Mouse (Mus musculus) layer of hippocampus, postnatal 10 days (tissue): ENCODE measurements around the gene Psmd5. TPM values are rescaled to one million over a fixed set of nuclear protein-coding genes. Genes with fewer than 3 reads are reported as not detected.
"Not testable (repeated sequence)": the region's sequence is repeated elsewhere in the genome, so short reads cannot be mapped to it uniquely, and the experiment has no call there.

Source experiments
- DNase-seq, 2 experiments: peaks; one replicate each; pipeline ENCODE4 v3.0.0; 2021; ENCODE audit warnings: low spot score in 2 of 2
- total RNA-seq, 2 experiments: library from RNA; stranded (reverse); gene quantifications; 2 replicates each; pipeline ENCODE4 v1.2.3; 2021

Psmd5 gene
- total RNA-seq, 2 experiments from 2014 or later = 39.6 to 48.0 TPM

DNA sequence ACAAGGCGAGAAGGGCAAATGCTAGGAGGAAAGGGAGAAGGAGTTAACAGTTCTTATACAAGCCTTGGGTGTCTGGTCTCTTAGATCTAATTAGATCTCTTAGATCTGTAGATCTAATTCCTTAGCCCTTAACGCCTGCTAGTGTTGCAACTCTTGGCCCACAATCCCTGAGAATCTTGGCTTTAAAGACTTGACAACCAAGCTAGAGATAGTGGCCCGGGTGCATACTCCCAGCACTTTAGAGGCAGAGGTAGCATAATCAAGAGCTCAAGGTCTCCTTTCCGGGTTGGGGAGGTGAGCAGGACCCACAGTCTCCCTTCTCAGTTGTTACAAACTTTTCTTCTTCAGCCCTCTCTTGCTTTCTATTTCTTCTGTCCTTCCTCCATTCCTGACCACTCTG, 47.2 kb downstream of the Psmd5 start:
- DNase-seq = no peak

DNA sequence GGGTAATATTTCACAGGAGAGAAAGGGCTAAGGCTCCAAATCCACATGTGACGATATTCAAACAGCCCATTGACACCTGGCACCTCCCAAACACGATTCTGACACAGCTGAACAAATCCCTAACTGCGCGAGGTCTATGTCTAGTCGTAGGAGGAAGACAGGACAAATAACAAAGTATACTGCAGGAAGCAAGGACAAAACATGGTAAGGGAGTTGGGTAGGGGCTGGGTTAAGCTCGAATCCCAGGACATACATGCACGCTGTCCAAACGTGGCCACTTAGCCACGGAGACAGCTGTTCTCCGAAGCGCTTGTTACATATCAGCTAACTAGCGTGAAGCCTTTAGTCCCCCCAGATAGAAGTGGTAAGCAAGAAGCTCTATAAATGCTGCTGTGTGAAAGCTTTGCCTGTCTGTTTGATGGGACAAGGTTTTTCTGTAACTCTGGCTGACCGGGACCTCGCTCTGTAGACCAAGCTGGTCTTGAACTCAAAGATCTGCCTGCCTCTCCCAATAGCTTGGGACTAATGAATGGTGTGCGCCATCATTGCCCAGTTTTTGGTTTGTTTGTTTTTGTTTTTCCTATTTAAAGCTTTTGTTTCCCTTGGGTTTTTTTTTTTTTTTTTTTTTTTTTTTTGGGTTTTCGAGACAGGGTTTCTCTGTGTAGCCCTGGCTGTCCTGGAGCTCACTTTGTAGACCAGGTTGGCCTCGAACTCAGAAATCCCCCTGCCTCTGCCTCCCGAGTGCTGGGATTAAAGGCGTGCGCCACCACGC, 48.1 kb downstream of the Psmd5 start:
- DNase-seq = no peak

DNA sequence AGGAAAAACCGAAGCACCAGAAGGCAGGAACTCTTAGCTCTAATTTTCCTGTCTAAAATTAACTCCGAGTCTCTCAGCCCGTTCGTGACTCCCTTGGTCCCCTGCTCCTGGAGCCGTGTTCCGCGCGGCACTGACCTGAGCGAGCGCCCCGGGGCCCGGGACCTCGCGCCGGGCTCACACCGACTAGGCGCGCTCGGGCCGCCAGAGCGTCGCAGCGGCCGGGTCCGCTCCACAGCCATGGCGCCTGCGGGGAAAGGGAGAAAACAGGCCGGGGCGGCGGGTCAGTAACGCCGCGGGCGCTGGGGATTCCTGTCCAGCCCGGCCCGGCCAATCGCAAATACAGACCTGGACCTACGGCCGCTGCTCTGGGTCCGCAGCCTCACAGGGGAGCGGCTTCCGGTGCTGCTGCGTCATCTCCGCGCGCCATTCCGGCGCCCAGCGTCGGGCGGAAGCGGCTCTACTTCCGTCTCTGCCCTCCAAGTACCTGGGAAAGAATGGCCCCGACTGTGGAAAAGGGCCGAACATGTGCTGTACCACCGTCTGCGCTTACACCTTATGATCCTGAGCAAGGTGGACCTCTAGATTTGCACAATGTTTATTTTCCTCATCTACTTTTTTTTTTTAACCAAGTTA, 48.8 kb downstream of the Psmd5 start, which contains the start of gene Fbxw2:
Gene Fbxw2, minus strand, starts transcription at position 485 of the 633 bp plus-strand sequence.
- peak; percentile 87 to 92 for DNase-seq

- DNase-seq = no peak
Measured at GRCm38 (mm10) chr2:34818492-34818891, 56.3 kb downstream of the Psmd5 start.

- not testable (repeated sequence) for DNase-seq
Measured at GRCm38 (mm10) chr2:34815893-34816292, 58.9 kb downstream of the Psmd5 start.

- no peak for DNase-seq
Measured at GRCm38 (mm10) chr2:34812706-34813105, 62.1 kb downstream of the Psmd5 start.

- DNase-seq = no peak
Measured at GRCm38 (mm10) chr2:34810775-34811174, 64.0 kb downstream of the Psmd5 start.

GRCm38 (mm10) chr2:34809568-34809967, 65.2 kb downstream of the Psmd5 start:
- no peak for DNase-seq

DNA sequence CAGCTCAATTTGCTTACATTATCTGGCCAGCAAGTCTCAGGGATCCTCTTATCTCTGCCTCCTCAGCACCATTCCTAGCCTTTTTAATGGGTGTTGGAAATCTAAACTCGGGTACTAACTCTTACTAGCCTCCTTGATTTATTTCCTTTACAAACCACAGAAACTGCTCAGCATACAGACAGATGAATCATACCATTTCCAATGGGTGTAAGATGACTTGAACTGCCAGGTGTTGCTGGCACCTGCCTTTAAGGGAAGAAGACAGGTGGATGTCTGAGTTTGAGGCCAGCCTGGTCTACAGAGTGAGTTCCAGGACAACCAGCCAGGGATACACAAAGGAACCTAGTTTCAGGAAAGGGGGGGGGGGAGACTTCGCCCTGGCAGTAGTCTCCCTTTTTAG, 66.7 kb downstream of the Psmd5 start:
- DNase-seq = peak in 1 of 2 experiments; percentile 4

- DNase-seq = peak in 1 of 2 experiments; percentile 9
Measured at GRCm38 (mm10) chr2:34805364-34805950, 69.3 kb downstream of the Psmd5 start.

- DNase-seq = peak in 1 of 2 experiments; percentile 5
Measured at GRCm38 (mm10) chr2:34804815-34805214, 70.0 kb downstream of the Psmd5 start.

GRCm38 (mm10) chr2:34804172-34804571, 70.6 kb downstream of the Psmd5 start:
- DNase-seq = peak in 1 of 2 experiments; percentile 4

DNA sequence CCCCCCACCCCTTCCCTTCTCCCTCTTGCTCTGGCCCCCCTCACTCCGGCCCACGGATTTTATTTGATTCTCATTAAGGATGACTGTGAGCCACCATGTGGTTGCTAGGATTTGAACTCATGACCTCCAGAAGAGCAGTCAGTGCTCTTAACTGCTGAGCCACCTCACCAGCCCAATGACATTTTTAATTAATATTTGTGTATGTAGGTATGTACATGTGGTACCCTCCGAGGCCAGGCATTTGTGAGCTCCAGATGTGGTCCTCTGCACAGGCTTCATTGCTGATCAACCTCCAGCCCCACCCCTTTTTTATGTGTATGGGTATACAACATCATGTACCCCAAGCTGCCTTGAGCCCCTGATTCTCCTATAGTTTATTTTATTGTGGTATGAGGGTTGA, 71.0 kb downstream of the Psmd5 start:
- DNase-seq = peak in 1 of 2 experiments; percentile 11

GRCm38 (mm10) chr2:34802565-34803245, 72.1 kb downstream of the Psmd5 start:
- peak; percentile 20 to 44 for DNase-seq

GRCm38 (mm10) chr2:34801516-34802482, 73.0 kb downstream of the Psmd5 start:
- peak; percentile 95 to 96 for DNase-seq

DNA sequence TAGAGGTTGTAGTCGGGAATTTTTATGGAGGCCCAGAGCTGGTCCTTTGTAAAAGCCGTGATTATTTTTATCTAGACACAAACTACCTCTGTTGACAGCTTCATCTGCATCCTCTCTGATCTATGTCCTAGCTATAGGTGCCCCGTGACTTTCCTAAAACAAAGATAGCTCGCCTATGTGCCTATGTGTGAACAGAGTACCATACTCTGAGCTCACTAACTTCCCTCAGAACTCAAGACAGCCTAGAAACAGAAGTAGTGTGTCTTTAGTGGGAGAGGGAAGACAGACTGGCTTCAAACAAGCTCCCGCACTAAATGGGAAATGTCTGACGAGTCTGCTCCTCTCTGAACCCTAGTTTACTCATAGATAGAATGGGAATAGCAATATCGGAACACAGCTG, 74.4 kb downstream of the Psmd5 start:
- DNase-seq = no peak
